Comparison of ENCODE assay signal across 12 mouse cellular contexts in genomic region chr7:89418127-89418653, GRCm38 (mm10). TPM values are rescaled to one million over a fixed set of nuclear protein-coding genes. Genes with fewer than 3 reads are reported as not detected.
DNase-seq lines count a peak whose midpoint lies in the region; ATAC-seq and TF ChIP-seq lines count a peak whose summit lies in the region.
"Had no signal": no experiment of that assay in that cellular context is flagged by ENCODE, and none has a peak within 500 bp of the region (broad histone marks: within the 10 kb centered on the region; RNA-seq: fewer than 3 reads in every experiment).

No protein-coding gene starts in this region.

- no peaks in the 10 kb centered on the region for H3K9me3 ChIP-seq in midbrain, embryonic 15.5 days
- H3K9me3 ChIP-seq in midbrain, embryonic 16.5 days (replicated peaks; ENCODE audit: control insufficient read depth, low read length, poor library complexity, severe bottlenecking) = no peaks in the 10 kb centered on the region
- H3K9me3 ChIP-seq: G1E; midbrain, embryonic 12.5 days had no signal

- no peaks in the 10 kb centered on the region for H3K27me3 ChIP-seq in heart, adult 2 months (ENCODE audit: control insufficient read depth, insufficient read depth, low read length)
- no peaks in the 10 kb centered on the region for H3K27me3 ChIP-seq in midbrain, embryonic 15.5 days (replicated peaks)
- H3K27me3 ChIP-seq in midbrain, embryonic 16.5 days (ENCODE audit: control insufficient read depth, insufficient read depth, low read depth, low read length) = no peaks in the 10 kb centered on the region
- H3K27me3 ChIP-seq in thymus, adult 2 months (ENCODE audit: control insufficient read depth, insufficient read depth, low read length) = no peaks in the 10 kb centered on the region
- H3K27me3 ChIP-seq: midbrain, embryonic 12.5 days had no signal

- H3K9ac ChIP-seq in heart, adult 2 months (ENCODE audit: low read depth, low read length) = no peak overlapping the region
- no peak overlapping the region for H3K9ac ChIP-seq in midbrain, embryonic 15.5 days
- no peak overlapping the region for H3K9ac ChIP-seq in midbrain, embryonic 16.5 days (ENCODE audit: low read depth, low read length)
- H3K9ac ChIP-seq: midbrain, embryonic 12.5 days had no signal

- TF ChIP-seq POLR2A in heart, adult 2 months (IDR thresholded peaks at IDR 0.05; ENCODE audit: insufficient read depth, low read depth, low read length) = no peak
- no peak for TF ChIP-seq POLR2A in thymus, adult 2 months (IDR thresholded peaks at IDR 0.05; ENCODE audit: control insufficient read depth, extremely low read depth, insufficient read depth, low read length, poor library complexity)

- peak overlapping the region; percentile 68 for H3K27ac ChIP-seq in heart, adult 2 months
- no peak overlapping the region for H3K27ac ChIP-seq in midbrain, embryonic 15.5 days
- no peak overlapping the region for H3K27ac ChIP-seq in midbrain, embryonic 16.5 days (ENCODE audit: low read length)
- no peak overlapping the region for H3K27ac ChIP-seq in thymus, adult 2 months (ENCODE audit: control insufficient read depth, insufficient read depth, low read length)
- H3K27ac ChIP-seq: midbrain, embryonic 12.5 days had no signal

- no peak for DNase-seq in heart, adult 2 months
- DNase-seq in heart, adult 8-10 months (ENCODE audit: low spot score) = no peak
- peak; percentile 11 for DNase-seq in kidney, adult 18-20 months
- no peak for DNase-seq in kidney, adult 8-10 months
- no peak for DNase-seq in thymus, adult 2 months
- DNase-seq: cerebellum, adult 11 months; kidney, postnatal 10 days; thymus, postnatal 14 days had no signal

- ATAC-seq in midbrain, embryonic 15.5 days (replicated peaks) = peak; percentile 53; the same call in 1 of the 2 replicates
- no peak for ATAC-seq in midbrain, embryonic 16.5 days

- no peaks in the 10 kb centered on the region for H3K79me2 ChIP-seq in heart, adult 2 months (replicated peaks; ENCODE audit: control insufficient read depth, insufficient read depth, low read length)

- WGBS in heart, adult 2 months = 46% methylated on average over 8 of the region's 8 CpGs
- WGBS in midbrain, embryonic 15.5 days = 80% methylated on average over 8 of the region's 8 CpGs
- 80% methylated on average over 8 of the region's 8 CpGs for WGBS in midbrain, embryonic 16.5 days
- 90% methylated on average over 8 of the region's 8 CpGs for WGBS in thymus, adult 2 months

- no peak for TF ChIP-seq EP300 in heart, adult 2 months (IDR thresholded peaks at IDR 0.05; ENCODE audit: insufficient read depth, low read depth, low read length)

- H3K4me2 ChIP-seq in midbrain, embryonic 15.5 days = no peak overlapping the region
- H3K4me2 ChIP-seq in midbrain, embryonic 16.5 days (ENCODE audit: low read length) = no peak overlapping the region
- H3K4me2 ChIP-seq: midbrain, embryonic 12.5 days had no signal

- no peak for TF ChIP-seq CTCF in heart, adult 2 months (IDR thresholded peaks at IDR 0.05)
- no peak for TF ChIP-seq CTCF in thymus, adult 2 months (IDR thresholded peaks at IDR 0.05; ENCODE audit: borderline replicate concordance, control insufficient read depth, extremely low read depth, insufficient read depth, low read length, poor library complexity)

- peaks cover 8% of the 10 kb centered on the region for H3K4me1 ChIP-seq in heart, adult 2 months (ENCODE audit: control insufficient read depth, insufficient read depth, low read length)
- H3K4me1 ChIP-seq in midbrain, embryonic 15.5 days = no peaks in the 10 kb centered on the region
- no peaks in the 10 kb centered on the region for H3K4me1 ChIP-seq in midbrain, embryonic 16.5 days (ENCODE audit: control insufficient read depth, insufficient read depth, low read length)
- H3K4me1 ChIP-seq in thymus, adult 2 months (replicated peaks; ENCODE audit: control insufficient read depth, insufficient read depth, low read length) = no peaks in the 10 kb centered on the region
- H3K4me1 ChIP-seq: midbrain, embryonic 12.5 days had no signal

- H3K4me3 ChIP-seq in heart, adult 2 months = no peak overlapping the region
- H3K4me3 ChIP-seq in midbrain, embryonic 15.5 days = no peak overlapping the region
- no peak overlapping the region for H3K4me3 ChIP-seq in midbrain, embryonic 16.5 days (ENCODE audit: low read depth, low read length)
- no peak overlapping the region for H3K4me3 ChIP-seq in thymus, adult 2 months (ENCODE audit: control insufficient read depth, insufficient read depth, low read length)
- H3K4me3 ChIP-seq: midbrain, embryonic 12.5 days had no signal

- peaks cover 8% of the 10 kb centered on the region for H3K36me3 ChIP-seq in heart, adult 2 months (ENCODE audit: control insufficient read depth, insufficient read depth, low read length)
- H3K36me3 ChIP-seq in midbrain, embryonic 15.5 days (replicated peaks) = no peaks in the 10 kb centered on the region
- H3K36me3 ChIP-seq in midbrain, embryonic 16.5 days (ENCODE audit: control insufficient read depth, insufficient read depth, low read length) = no peaks in the 10 kb centered on the region
- no peaks in the 10 kb centered on the region for H3K36me3 ChIP-seq in thymus, adult 2 months (ENCODE audit: control insufficient read depth, insufficient read depth, low read length)
- H3K36me3 ChIP-seq: G1E; midbrain, embryonic 12.5 days had no signal

- intact Hi-C loops in heart, adult 2 months (cut with DNase I) = loop anchor here (2.0 to 5.0 kb wide), 2 partner anchors 76 to 331 kb away; no protein-coding TSS in a partner anchor

RNA-seq across cellular contexts. Expression of gene Fzd4, which starts 14.0 kb away (rescaled TPM):
- 10 to 100 TPM; 33.7 to 36.2 TPM for total RNA-seq in heart, adult 2 months (2021)
- polyA plus RNA-seq in heart, adult 2 months (2012; rRNA removed) = 15.2 and 26.1 TPM in 2 replicates
- 10 to 100 TPM; 23.6 to 31.0 (median 28.6) TPM for total RNA-seq in heart, adult 8-10 months (2022)
- 1.6 and 1.7 TPM in 2 replicates for polyA plus RNA-seq in midbrain, embryonic 15.5 days (2015; fragmentation: Nextera tagmentation; extraction: Ambion mirVana)
- 1.6 and 1.7 TPM in 2 replicates for polyA plus RNA-seq in midbrain, embryonic 16.5 days (2015; fragmentation: Nextera tagmentation; extraction: Ambion mirVana)
- polyA plus RNA-seq in thymus, adult 2 months (2012; rRNA removed) = 2.4 and 2.9 TPM in 2 replicates
- polyA plus RNA-seq: G1E had no signal

RNA-seq across cellular contexts. Expression of gene Tmem135, which starts 14.2 kb away (rescaled TPM):
- 10 to 100 TPM; 43.2 to 45.1 TPM for total RNA-seq in heart, adult 2 months (2021)
- 18.8 and 27.2 TPM in 2 replicates for polyA plus RNA-seq in heart, adult 2 months (2012; rRNA removed)
- 10 to 100 TPM; 30.3 to 39.6 (median 36.3) TPM for total RNA-seq in heart, adult 8-10 months (2022)
- 28.0 and 32.8 TPM in 2 replicates for polyA plus RNA-seq in midbrain, embryonic 15.5 days (2015; fragmentation: Nextera tagmentation; extraction: Ambion mirVana)
- 26.9 and 28.8 TPM in 2 replicates for polyA plus RNA-seq in midbrain, embryonic 16.5 days (2015; fragmentation: Nextera tagmentation; extraction: Ambion mirVana)
- polyA plus RNA-seq in thymus, adult 2 months (2012; rRNA removed) = 47.6 and 75.4 TPM in 2 replicates
